Mouse (Mus musculus): Measurements from ENCODE around the gene Gm3486. TPM values are rescaled to one million over a fixed set of nuclear protein-coding genes. Genes with fewer than 3 reads are reported as not detected.

The Gm3486 gene
- not detected in 2 replicates for polyA plus RNA-seq (2012; rRNA removed)

DNA sequence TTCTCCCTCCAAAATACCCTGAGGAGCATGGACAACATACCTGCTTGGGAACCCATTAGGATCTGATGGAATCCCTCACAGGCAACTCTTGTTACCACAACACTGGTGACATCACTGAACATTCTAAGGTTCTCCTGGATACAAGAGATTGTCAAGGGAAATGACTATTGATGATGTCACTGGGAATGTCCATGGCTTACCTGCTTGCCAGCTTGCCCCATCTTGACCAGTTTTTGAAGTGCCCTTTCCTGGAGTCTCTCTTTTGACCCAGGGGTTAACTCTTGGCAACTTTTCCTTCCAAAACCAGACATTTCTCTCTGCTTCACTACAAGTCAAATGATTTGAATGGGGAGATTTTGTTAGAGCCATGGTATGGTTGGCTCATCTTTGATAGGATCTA is at the start of gene Gm3486:
Gene Gm3486, minus strand, starts transcription at position 101 of the 400 bp plus-strand sequence.

DNA sequence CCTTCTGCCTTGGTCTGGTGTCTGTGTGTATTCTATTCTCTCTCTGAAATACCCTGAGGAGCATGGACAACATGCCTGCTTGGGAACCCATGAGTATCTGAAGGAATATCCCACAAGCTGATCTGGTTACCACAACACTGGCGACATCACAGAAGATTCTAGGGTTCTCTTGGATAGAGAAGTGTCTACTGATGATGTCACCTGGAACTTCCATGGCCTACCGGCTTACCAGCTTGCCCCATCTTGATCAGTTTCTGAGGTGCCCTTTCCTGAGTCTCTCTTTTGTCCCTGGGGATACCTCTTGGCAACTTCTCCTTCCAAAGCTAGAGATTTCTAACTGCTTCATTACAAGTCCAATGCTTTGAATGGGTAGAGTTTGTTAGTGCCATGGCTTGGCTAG is 35.9 kb downstream of the Gm3486 start, which contains the start of gene Gm7954:
Gene Gm7954, minus strand, starts transcription at position 101 of the 400 bp plus-strand sequence.

Other genes starting within 250 kb of the Gm3486 start
- gene Gm2832, start 210.7 kb downstream of the Gm3486 start, polyA plus RNA-seq (2012; rRNA removed), result not detected in 2 replicates
- not detected in 2 replicates for gene Gm5798, start 140.9 kb downstream of the Gm3486 start, polyA plus RNA-seq (2012; rRNA removed)
- not detected in 2 replicates for gene Gm7945, start 103.1 kb downstream of the Gm3486 start, polyA plus RNA-seq (2012; rRNA removed)
- not detected in 2 replicates for gene Gm6482, start 81.2 kb downstream of the Gm3486 start, polyA plus RNA-seq (2012; rRNA removed)
- gene Gm7954, start 36.0 kb downstream of the Gm3486 start, polyA plus RNA-seq (2012; rRNA removed), result not detected in 2 replicates
- not detected in 2 replicates for gene Gm7970, start 66.1 kb upstream of the Gm3486 start, polyA plus RNA-seq (2012; rRNA removed)
- gene 1700049E17Rik2, start 83.7 kb upstream of the Gm3486 start, polyA plus RNA-seq (2012; rRNA removed), result not detected in 2 replicates
- gene Gm3072, start 135.1 kb upstream of the Gm3486 start, polyA plus RNA-seq (2012; rRNA removed), result not detected in 2 replicates
- not detected in 2 replicates for gene Gm3676, start 157.0 kb upstream of the Gm3486 start, polyA plus RNA-seq (2012; rRNA removed)
- gene Gm8068, start 212.4 kb upstream of the Gm3486 start, polyA plus RNA-seq (2012; rRNA removed), result not detected in 2 replicates